Mouse (Mus musculus) spleen, adult 12 weeks (tissue): Measurements from ENCODE around the gene Rexo2.
A peak's percentile ranks its signal among the peaks of the same experiment; 100 is the strongest.
"Not testable (repeated sequence)": the region's sequence is repeated elsewhere in the genome, so short reads cannot be mapped to it uniquely, and the experiment has no call there.

ENCODE experiments used
- DNase-seq: peaks from one replicate; pipeline ENCODE4 v3.0.0; 2022; ENCODE audit warnings: low spot score

Gene Rexo2

GRCm38 (mm10) chr9:48480411-48481213 lies at the start of gene Rexo2:
Rexo2 (minus strand) TSS chr9:48480623.
- DNase-seq: peak; percentile 90

GRCm38 (mm10) chr9:48526520-48526919 lies 46.1 kb upstream of the Rexo2 start:
- DNase-seq: no peak

GRCm38 (mm10) chr9:48525566-48525965 lies 45.1 kb upstream of the Rexo2 start:
- DNase-seq: no peak

- DNase-seq: not testable (repeated sequence)
These were observed 40.0 kb upstream of the Rexo2 start for GRCm38 (mm10) chr9:48520405-48520804.

- DNase-seq: no peak
These were observed 37.1 kb upstream of the Rexo2 start for GRCm38 (mm10) chr9:48517372-48518130.

GRCm38 (mm10) chr9:48516615-48517371 lies 36.4 kb upstream of the Rexo2 start:
- DNase-seq: no peak

GRCm38 (mm10) chr9:48515332-48515731 lies 34.9 kb upstream of the Rexo2 start:
- no peak for DNase-seq

- no peak for DNase-seq
These were observed 29.7 kb upstream of the Rexo2 start for GRCm38 (mm10) chr9:48510134-48510533.

- DNase-seq: no peak
These were observed 24.4 kb upstream of the Rexo2 start for GRCm38 (mm10) chr9:48504741-48505365.

- DNase-seq: no peak
These were observed 22.6 kb upstream of the Rexo2 start for GRCm38 (mm10) chr9:48503001-48503400.

GRCm38 (mm10) chr9:48501192-48501591 lies 20.8 kb upstream of the Rexo2 start:
- DNase-seq: no peak

- DNase-seq: no peak
These were observed 15.1 kb upstream of the Rexo2 start for GRCm38 (mm10) chr9:48495548-48495932.

GRCm38 (mm10) chr9:48494817-48495547 lies 14.6 kb upstream of the Rexo2 start, which contains the start of the genes Rbm7 and Gm5617:
Rbm7 (minus strand) TSS chr9:48495299.
Gm5617 (plus strand) TSS chr9:48495442.
- DNase-seq: peak; percentile 88

GRCm38 (mm10) chr9:48481214-48482134 lies 1.1 kb upstream of the Rexo2 start:
- no peak for DNase-seq

GRCm38 (mm10) chr9:48479838-48480410 lies 499 bp downstream of the Rexo2 start:
- no peak for DNase-seq

- no peak for DNase-seq
These were observed 1.6 kb downstream of the Rexo2 start for GRCm38 (mm10) chr9:48478808-48479207.

GRCm38 (mm10) chr9:48476236-48477165 lies 3.9 kb downstream of the Rexo2 start:
- no peak for DNase-seq

GRCm38 (mm10) chr9:48474367-48474766 lies 6.1 kb downstream of the Rexo2 start:
- DNase-seq: no peak

GRCm38 (mm10) chr9:48473131-48473530 lies 7.3 kb downstream of the Rexo2 start:
- DNase-seq: no peak
